In the genomic region with DNA sequence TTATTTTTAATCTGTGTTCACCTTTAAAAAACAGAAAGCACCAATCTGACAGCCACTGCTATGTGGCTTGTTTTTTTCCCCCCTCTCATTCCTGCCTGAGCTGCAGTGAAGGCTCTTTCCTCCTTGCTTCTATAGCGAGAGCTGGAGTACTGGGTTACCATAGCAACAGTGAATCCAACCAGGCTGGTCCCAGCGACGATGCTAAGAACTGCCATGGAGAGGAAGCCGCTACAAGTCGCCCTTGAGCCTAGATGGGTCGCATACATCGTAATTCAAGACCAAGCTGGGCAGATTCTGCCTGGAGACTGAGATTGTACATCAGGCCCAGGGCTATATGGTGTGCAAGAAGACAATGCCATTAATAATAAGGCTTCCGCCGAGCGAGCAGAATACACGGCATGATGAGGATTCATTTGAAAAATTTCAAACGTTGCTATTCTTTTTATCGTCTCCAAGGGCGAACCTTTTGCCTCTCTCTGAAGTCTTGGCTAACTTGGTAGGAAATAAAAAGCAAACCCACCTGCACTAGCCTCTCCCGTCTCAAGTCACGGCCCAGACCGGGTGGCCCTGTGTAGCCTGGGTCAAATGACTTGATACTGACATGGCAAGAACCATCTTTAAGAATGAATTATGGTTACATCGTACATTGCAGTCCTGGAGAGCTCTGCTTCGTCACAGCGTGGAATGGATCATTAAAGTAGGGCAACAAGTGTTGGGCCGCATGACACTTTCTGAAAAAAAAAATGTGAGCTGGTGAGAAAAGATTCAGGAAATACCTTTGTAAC, we compare ENCODE assay signal across 9 mouse cellular contexts. TPM values are rescaled to one million over a fixed set of nuclear protein-coding genes. Genes with fewer than 3 reads are reported as not detected.
DNase-seq lines count a peak whose midpoint lies in the region; ATAC-seq lines count a peak whose summit lies in the region.
"Had no signal": no experiment of that assay in that cellular context is flagged by ENCODE, and none has a peak within 500 bp of the region (broad histone marks: within the 10 kb centered on the region; RNA-seq: fewer than 3 reads in every experiment).

No protein-coding gene starts in this region.

- peak overlapping the region; percentile 48 for H3K9ac ChIP-seq in forebrain, embryonic 14.5 days (ENCODE audit: low read length)
- no peak overlapping the region for H3K9ac ChIP-seq in midbrain, embryonic 16.5 days (ENCODE audit: low read depth, low read length)
- no peak overlapping the region for H3K9ac ChIP-seq in intestine, embryonic 15.5 days
- H3K9ac ChIP-seq: embryonic facial prominence, embryonic 15.5 days had no signal

- no peaks in the 10 kb centered on the region; the same call in 1 of the 2 replicates for H3K36me3 ChIP-seq in forebrain, embryonic 14.5 days (ENCODE audit: control insufficient read depth, insufficient read depth, low read length)
- no peaks in the 10 kb centered on the region for H3K36me3 ChIP-seq in midbrain, embryonic 16.5 days (ENCODE audit: control insufficient read depth, insufficient read depth, low read length)
- H3K36me3 ChIP-seq in intestine, embryonic 15.5 days, result no peaks in the 10 kb centered on the region
- H3K36me3 ChIP-seq: embryonic facial prominence, embryonic 15.5 days had no signal

- peak; percentile 94 for ATAC-seq in cerebellum, adult (ENCODE audit: insufficient number of reproducible peaks, low FRiP score, low TSS enrichment)
- ATAC-seq in forebrain, embryonic 14.5 days, result peak; percentile 97
- peak; percentile 97 for ATAC-seq in midbrain, embryonic 16.5 days
- ATAC-seq in erythroid progenitor cell, adult 5-6 weeks (replicated peaks; ENCODE audit: low FRiP score, poor library complexity, severe bottlenecking), result no peak
- no peak for ATAC-seq in intestine, embryonic 15.5 days

- 22% methylated on average over 21 of the region's 21 CpGs for WGBS in forebrain, embryonic 14.5 days
- WGBS in midbrain, embryonic 16.5 days, result 16% methylated on average over 21 of the region's 21 CpGs
- WGBS in intestine, embryonic 15.5 days, result 28% methylated on average over 21 of the region's 21 CpGs

- H3K9me3 ChIP-seq in forebrain, embryonic 14.5 days (replicated peaks; ENCODE audit: control insufficient read depth, low read length), result no peaks in the 10 kb centered on the region
- no peaks in the 10 kb centered on the region for H3K9me3 ChIP-seq in midbrain, embryonic 16.5 days (replicated peaks; ENCODE audit: control insufficient read depth, low read length, poor library complexity, severe bottlenecking)
- H3K9me3 ChIP-seq in intestine, embryonic 15.5 days, result no peaks in the 10 kb centered on the region
- H3K9me3 ChIP-seq: embryonic facial prominence, embryonic 15.5 days had no signal

- no peaks in the 10 kb centered on the region for H3K27me3 ChIP-seq in forebrain, embryonic 14.5 days (replicated peaks; ENCODE audit: control insufficient read depth, insufficient read depth, low read length)
- H3K27me3 ChIP-seq in midbrain, embryonic 16.5 days (ENCODE audit: control insufficient read depth, insufficient read depth, low read depth, low read length), result no peaks in the 10 kb centered on the region
- H3K27me3 ChIP-seq in intestine, embryonic 15.5 days (replicated peaks), result 0 out of 2 replicates have a peak, but pooled peaks cover 2% of the 10 kb centered on the region
- H3K27me3 ChIP-seq: embryonic facial prominence, embryonic 15.5 days had no signal

- peak overlapping the region; percentile 83 for H3K27ac ChIP-seq in forebrain, embryonic 14.5 days (ENCODE audit: low read depth, low read length)
- peak overlapping the region; percentile 91 for H3K27ac ChIP-seq in midbrain, embryonic 16.5 days (ENCODE audit: low read length)
- no peak overlapping the region for H3K27ac ChIP-seq in intestine, embryonic 15.5 days
- H3K27ac ChIP-seq: embryonic facial prominence, embryonic 15.5 days had no signal

- H3K4me2 ChIP-seq in forebrain, embryonic 14.5 days (ENCODE audit: low read length), result peak overlapping the region; percentile 49
- peak overlapping the region; percentile 44 for H3K4me2 ChIP-seq in midbrain, embryonic 16.5 days (ENCODE audit: low read length)
- H3K4me2 ChIP-seq in intestine, embryonic 15.5 days (replicated peaks), result no peak overlapping the region
- H3K4me2 ChIP-seq: embryonic facial prominence, embryonic 15.5 days had no signal

- peaks cover 16% of the 10 kb centered on the region for H3K4me1 ChIP-seq in forebrain, embryonic 14.5 days (ENCODE audit: control insufficient read depth, insufficient read depth, low read length)
- H3K4me1 ChIP-seq in midbrain, embryonic 16.5 days (ENCODE audit: control insufficient read depth, insufficient read depth, low read length), result peaks cover 26% of the 10 kb centered on the region
- no peaks in the 10 kb centered on the region for H3K4me1 ChIP-seq in intestine, embryonic 15.5 days (replicated peaks)

- no peak overlapping the region for H3K4me3 ChIP-seq in forebrain, embryonic 14.5 days (ENCODE audit: low read depth, low read length)
- H3K4me3 ChIP-seq in midbrain, embryonic 16.5 days (ENCODE audit: low read depth, low read length), result peak overlapping the region; percentile 14; the same call in 1 of the 2 replicates
- no peak overlapping the region for H3K4me3 ChIP-seq in intestine, embryonic 15.5 days (replicated peaks)
- H3K4me3 ChIP-seq: embryonic facial prominence, embryonic 15.5 days; myocyte had no signal

- peak; percentile 81 for DNase-seq in ZHBTc4 (ENCODE audit: low read depth, low spot score)
- peak; percentile 98 for DNase-seq in forebrain, embryonic 14.5 days (ENCODE audit: low spot score)
- peak; percentile 63 for DNase-seq in layer of hippocampus, adult 9-10 months (ENCODE audit: low spot score)

RNA-seq across cellular contexts. Expression of gene Plxnc1, which starts 38.8 kb away (rescaled TPM):
- polyA plus RNA-seq in forebrain, embryonic 14.5 days (2014; fragmentation: Nextera tagmentation; extraction: Ambion mirVana), result 14.4 and 15.0 TPM in 2 replicates
- 14.6 and 15.4 TPM in 2 replicates for polyA plus RNA-seq in midbrain, embryonic 16.5 days (2015; fragmentation: Nextera tagmentation; extraction: Ambion mirVana)
- 18.4 and 29.9 TPM in 2 replicates for total RNA-seq in erythroid progenitor cell, adult 5-6 weeks (2015; ENCODE audit: low replicate concordance)
- total RNA-seq in erythroid progenitor cell, adult 5-6 weeks (2017; ENCODE audit: low replicate concordance), result 8.7 and 9.5 TPM in 2 replicates
- 1.0 and 1.3 TPM in 2 replicates for polyA plus RNA-seq in intestine, embryonic 15.5 days (2015; fragmentation: Nextera tagmentation; extraction: Ambion mirVana)
- polyA plus RNA-seq: myocyte had no signal

Comparison
In these comparisons a context has a peak if more than half of its experiments do, and no peak if none do; other contexts are left out.
1. ATAC-seq: peak in cerebellum, adult (single experiment), forebrain, embryonic 14.5 days (single experiment) and midbrain, embryonic 16.5 days (single experiment); none in erythroid progenitor cell, adult 5-6 weeks (single experiment) and intestine, embryonic 15.5 days (single experiment).
2. Peak in every context shown above with its lines, with median percentiles within 50 percentile points of each other: DNase-seq.